Mouse (Mus musculus) ZHBTc4 (cell line): Measurements from ENCODE around the gene Nxph4.

ENCODE experiments used
- DNase-seq: peaks from one replicate; pipeline ENCODE4 v3.0.0-alpha.2; 2011; ENCODE audit warnings: low read depth, low spot score

Gene Nxph4

DNA sequence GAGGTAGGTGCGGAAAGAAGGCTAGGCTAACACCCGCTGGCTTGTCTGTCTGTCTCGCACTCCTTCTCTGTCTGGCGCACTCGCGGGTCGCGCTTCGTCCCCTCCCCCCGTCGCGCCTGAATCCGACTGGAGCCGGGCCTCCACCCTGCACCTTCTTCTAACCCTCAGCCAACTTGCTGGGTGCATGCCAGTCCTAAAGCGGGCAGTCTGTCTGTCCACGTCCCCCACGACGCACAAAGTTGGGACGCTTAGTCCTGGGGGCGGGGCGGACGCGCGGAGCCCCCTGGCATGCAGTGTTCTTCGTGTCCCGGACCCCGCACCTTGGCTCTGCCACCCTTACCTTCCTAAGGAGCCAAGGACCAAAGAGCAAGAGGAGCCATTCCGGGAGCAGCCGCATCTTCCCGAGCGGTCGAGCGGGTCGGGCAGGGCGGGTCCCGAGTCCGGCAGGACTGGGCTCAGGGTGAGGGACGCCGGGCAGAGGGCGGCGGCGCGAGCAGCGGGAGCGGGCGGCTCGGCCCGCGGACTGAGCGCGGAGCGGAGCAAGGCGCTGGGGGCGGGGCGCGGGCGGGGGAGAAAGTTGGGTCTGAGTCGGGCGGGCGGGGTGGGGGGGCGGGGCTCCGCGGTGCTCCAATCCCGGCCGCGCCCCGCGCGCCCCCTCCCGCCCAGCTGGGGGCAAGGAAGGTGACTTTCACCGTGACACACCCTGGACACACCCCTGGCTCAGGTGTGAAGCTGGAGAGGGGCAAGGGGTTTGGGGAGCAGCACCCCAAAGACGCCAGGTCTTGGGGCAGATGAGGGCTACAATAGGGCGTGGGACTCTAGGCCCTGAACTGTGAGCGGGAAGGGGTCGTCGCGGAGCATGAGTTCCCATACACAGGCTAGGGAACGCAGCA is at the start of gene Nxph4:
TSS of gene Nxph4 (minus strand) at position 524 of the 893 bp plus-strand sequence.
- DNase-seq = peak; percentile 53

- no peak for DNase-seq
Measured at GRCm38 (mm10) chr10:127583649-127584048, 49.3 kb upstream of the Nxph4 start.

DNA sequence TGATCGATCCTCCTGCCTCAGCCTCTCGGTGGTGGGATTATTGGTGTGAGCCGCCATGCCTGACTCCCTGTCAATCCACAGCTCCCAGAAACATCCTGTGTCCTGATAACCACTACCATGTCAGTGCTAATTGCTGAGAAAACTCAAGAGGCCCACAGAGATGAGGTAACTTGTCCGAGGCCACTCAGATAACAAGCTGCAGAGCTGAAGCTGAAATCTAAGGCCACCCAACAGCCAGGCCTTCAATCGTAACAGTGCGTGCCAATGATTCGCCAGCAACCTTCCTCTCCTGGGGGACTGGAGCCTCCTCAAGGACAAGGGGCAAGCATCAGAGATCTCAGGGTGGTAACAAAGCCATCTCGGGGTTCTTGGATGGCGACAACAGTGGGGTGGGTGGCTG is 46.9 kb upstream of the Nxph4 start:
- DNase-seq = no peak

DNA sequence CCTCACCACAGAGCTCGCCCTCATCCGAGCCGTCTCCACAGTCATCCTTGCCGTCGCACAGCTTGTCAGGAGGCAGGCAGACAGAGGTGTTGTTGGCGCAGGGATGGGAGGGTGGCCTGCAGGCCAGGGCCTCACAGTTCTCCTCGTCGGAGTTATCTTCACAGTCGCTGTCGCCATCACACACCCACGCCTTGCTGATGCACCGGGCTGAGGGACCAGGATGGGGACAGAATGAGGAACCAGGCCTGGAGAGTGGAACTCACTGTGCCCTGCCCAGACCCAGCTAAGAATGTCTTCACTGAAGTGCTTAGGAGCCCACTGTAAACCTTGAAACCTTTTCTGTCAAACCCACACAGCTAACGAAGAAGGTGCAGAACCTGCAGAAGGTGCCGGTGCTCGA is 43.6 kb upstream of the Nxph4 start:
- no peak for DNase-seq

- DNase-seq = no peak
Measured at GRCm38 (mm10) chr10:127577156-127577555, 42.8 kb upstream of the Nxph4 start.

DNA sequence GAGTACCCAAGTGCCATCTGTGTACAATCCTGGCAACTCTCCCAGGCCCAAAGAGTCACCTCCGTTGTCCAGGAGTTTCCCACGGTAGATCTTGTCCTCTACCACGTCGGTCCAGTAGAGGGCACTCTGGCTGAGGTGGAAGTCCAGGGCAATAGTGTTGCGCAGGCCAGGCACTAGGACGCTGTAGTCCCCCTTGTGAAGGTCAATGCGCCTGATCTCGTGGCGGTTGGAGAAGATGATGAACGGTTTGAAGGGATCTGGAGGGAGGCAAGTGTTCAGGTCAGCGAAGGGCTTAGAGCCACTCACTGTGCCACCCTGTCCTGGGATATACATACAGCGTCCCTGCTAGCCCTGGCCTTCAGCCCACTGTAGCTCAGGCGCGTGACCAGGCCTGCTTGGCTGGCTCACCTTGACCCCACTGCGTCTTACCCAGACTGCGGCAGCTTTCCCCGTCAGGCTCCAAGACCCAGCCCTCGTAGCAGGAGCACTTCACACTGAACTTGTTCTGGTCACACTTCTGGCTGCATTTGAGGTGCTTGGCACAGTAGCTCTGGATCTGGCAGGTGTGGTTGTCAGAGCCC is 42.1 kb upstream of the Nxph4 start:
- peak; percentile 59 for DNase-seq

DNA sequence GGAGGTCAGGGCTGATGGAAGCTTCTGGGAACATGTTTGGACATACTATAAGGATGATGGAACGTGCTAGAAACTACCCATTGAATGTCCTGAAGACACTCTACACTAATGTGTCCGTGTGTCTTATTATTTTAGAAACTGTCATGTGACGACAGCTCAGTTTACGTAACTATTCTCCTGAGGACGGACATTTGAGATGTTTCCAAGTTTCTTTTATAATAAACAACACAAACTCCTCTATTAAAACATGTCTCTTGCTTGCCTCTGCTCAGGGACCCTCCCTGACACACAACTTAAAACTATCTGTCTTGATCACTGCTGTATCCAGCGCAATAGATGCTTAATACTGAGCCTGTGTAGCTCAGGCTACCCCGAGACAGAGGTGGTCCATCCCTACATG is 41.4 kb upstream of the Nxph4 start:
- DNase-seq = no peak

GRCm38 (mm10) chr10:127572281-127572680 is 37.9 kb upstream of the Nxph4 start:
- DNase-seq = no peak

GRCm38 (mm10) chr10:127570937-127571641 is 36.7 kb upstream of the Nxph4 start:
- DNase-seq = no peak

- no peak for DNase-seq
Measured at GRCm38 (mm10) chr10:127570384-127570783, 36.0 kb upstream of the Nxph4 start.

- DNase-seq = peak; percentile 90
Measured at GRCm38 (mm10) chr10:127569450-127569849, 35.1 kb upstream of the Nxph4 start.

DNA sequence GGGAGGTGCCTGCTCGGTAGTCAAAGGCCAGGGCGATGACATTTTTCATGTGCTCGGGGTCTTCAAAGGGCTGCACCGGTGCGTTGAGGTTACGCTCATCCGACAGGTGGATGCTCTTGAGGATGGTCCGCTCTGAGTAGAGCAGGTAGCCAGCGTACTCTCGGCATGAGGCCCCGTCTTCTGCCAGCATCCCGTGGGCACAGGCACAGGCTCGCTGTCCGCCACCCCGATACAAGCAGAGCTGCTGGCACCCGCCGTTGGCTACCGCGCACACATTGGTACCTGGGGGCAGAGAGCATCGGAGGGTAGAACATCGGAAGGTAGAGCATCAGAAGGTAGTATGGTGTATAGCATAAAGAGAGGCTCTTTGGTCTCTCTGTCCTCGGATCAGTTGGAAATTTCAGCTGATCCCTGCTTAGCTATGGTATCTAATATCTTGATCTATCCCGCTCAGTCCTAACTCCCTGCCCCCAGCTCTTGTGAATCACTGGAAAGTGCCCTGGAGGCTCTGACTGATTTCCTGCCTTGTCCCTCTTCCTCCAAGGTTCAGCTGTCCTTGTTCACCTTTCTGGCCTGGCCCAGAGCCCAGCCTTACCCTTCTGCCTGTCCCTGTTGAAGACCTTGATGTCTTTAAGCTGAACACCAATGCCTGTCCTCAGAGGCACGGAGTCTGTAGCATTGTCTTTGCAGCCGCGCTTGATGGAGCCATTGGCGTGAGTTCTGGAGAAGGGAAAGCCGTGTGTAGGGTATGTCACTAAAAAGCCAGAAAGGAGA is 32.4 kb upstream of the Nxph4 start:
- DNase-seq = no peak

GRCm38 (mm10) chr10:127564301-127564700 is 29.9 kb upstream of the Nxph4 start:
- DNase-seq = peak; percentile 91

- no peak for DNase-seq
Measured at GRCm38 (mm10) chr10:127563840-127564239, 29.5 kb upstream of the Nxph4 start.

GRCm38 (mm10) chr10:127561145-127561544 is 26.8 kb upstream of the Nxph4 start:
- no peak for DNase-seq

DNA sequence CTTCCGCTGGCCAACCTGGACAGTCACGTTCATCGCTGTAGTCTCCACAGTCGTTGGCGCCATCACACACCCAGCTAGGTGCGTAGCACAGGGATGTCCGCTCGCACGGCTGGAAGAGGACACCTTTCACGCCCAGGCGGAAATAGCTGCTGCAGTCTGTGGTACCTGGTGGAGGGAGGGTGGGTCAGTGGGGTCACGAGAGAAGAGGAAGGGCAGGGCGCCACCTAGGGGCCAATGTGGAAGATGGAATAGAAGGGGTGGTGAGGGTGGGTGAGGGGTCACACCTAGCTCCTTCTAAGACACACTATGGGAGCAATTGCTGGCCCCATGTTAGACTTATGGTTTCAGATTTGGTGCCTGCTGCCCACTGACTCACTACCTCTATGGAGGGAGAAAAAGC is 23.0 kb upstream of the Nxph4 start:
- DNase-seq = peak; percentile 75

GRCm38 (mm10) chr10:127555703-127556102 is 21.3 kb upstream of the Nxph4 start:
- peak; percentile 89 for DNase-seq

DNA sequence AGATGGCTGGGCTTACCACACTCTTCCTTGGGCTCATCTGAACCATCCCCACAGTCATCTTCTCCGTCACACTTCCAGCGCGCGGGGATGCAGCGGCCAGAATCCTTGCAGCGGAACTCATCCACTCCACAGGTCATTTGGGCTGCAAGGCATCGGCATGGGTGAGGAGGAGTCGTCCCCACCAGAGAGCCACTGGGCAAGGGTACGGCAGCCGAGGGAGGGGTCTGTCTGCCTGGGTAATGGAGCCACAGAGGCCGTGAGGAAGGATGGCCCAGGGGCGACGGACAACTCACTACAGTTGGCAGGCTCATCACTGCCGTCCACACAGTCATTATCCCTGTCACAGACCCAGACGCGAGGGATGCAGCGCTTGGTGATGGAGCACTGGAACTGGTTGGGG is 15.5 kb upstream of the Nxph4 start:
- no peak for DNase-seq

DNA sequence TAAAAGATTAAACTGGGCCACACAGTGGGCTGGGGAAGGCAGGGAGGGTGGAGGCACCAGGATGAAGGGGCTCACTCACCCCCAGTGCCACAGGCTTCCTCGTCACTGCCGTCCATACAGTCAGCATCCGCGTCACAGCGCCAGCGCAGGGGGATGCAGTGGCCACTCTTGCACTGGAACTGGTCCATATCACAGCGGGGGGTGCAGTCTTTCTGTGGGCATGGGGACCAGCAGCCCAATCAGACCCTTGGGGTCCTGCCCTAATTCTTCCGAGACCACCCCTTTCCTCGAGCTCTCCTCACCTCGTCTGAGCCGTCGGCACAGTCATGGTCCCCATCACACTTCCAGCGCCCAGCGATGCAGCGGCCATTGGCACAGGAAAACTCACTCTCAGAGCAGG is 13.9 kb upstream of the Nxph4 start:
- DNase-seq = no peak

DNA sequence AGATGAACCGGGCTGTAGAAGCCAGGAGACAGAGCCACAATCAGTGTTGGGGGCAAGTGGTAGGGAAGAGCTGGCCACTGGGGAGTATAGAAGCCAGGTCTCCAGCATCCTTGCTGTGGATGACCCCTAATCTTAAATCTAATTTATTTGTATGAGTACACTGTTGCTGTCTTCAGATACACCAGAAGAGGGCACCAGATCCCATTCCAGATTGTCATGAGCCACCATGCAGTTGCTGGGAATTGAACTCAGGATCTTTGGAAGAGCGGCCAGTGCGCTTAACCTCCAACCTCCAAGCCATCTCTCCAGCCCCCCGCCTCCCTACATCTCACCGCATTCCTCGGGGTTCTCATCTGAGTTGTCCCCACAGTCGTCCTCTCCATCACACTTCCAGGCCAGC is 12.1 kb upstream of the Nxph4 start:
- DNase-seq = peak; percentile 59

DNA sequence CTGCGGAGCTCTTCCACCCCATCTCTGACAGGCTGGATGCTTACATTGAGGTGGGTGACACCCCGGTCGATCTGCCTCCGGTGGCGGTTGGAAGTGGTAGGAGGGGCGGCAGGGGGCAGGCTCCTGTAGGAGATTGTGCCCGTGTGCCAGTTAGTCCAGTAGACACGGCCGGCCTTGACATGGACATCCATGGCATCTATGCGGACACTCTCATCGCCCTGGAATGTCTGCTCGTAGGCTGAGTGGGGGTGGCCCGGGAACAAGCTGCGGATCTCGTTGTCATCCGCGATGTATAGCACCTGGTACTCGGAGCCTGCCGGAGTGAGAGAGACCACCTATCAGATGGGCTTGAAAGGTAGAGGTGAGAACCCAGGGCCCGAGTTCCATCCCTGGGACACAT is 10.0 kb upstream of the Nxph4 start:
- DNase-seq = no peak

DNA sequence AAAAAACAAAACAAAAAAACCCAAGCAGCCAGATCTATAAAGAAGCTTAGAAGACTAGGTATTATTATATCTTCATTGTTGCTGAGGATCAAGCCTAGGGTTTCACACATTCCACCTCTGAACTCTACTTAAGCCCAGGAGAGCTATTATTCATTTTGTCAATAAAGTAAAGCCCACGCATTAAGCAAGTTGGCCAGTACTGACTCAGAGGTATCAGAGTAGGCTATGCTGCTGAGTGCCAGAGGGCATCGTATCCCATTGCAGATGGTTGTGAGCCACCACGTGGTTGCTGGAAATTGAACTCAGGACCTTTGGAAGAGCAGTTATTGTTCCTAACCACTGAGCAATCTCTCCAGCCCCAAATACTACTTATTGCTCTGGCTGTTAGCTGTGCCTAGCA is 9.6 kb upstream of the Nxph4 start:
- no peak for DNase-seq
